Mouse (Mus musculus): ENCODE measurements around the gene Ust. TPM values are rescaled to one million over a fixed set of nuclear protein-coding genes. Genes with fewer than 3 reads are reported as not detected.

Gene Ust
- polyA plus RNA-seq, 1 experiment from 2014 or later = 2.8 TPM

DNA sequence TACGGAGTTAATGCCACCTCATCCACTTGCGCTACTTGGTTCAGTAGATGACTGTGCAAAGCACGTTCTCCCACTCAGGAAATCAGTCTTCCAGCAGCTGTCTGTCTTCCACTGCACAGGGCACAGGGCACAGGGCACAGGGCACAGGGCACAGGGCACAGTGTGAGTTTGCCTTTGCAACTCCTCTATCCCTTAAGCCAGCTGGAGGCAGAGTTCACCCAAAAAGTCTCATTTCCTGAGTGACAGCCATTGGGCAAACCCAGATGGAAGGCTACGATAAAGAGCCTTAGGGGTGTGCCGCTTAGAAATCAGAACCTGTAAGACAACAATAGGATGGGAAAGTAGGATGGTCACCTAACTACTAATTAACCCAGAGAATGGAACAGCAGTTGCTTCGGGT is 322.9 kb downstream of the Ust start:
- no peak overlapping the region for H3K4me3 ChIP-seq
- H3K36me3 ChIP-seq = no peaks in the 10 kb centered on the region
- H3K9me3 ChIP-seq (replicated peaks) = no peaks in the 10 kb centered on the region
- H3K4me1 ChIP-seq = peaks cover 9% of the 10 kb centered on the region; the same call in 1 of the 2 replicates
- no peak for DNase-seq (ENCODE audit: low spot score)
- WGBS = 78% methylated on average over 6 of the region's 6 CpGs
- no peaks in the 10 kb centered on the region for H3K27me3 ChIP-seq (ENCODE audit: low read depth, poor library complexity, severe bottlenecking)
- no peak overlapping the region for H3K27ac ChIP-seq (replicated peaks)

GRCm38 (mm10) chr10:8189331-8189981 is 329.2 kb downstream of the Ust start:
- WGBS = 88% methylated on average over 5 of the region's 5 CpGs
- H3K36me3 ChIP-seq = no peaks in the 10 kb centered on the region
- no peak overlapping the region for H3K4me3 ChIP-seq
- no peaks in the 10 kb centered on the region for H3K9me3 ChIP-seq (replicated peaks)
- H3K27ac ChIP-seq (replicated peaks) = no peak overlapping the region
- H3K27me3 ChIP-seq (ENCODE audit: low read depth, poor library complexity, severe bottlenecking) = no peaks in the 10 kb centered on the region
- no peaks in the 10 kb centered on the region for H3K4me1 ChIP-seq
- no peak for DNase-seq (ENCODE audit: low spot score)

GRCm38 (mm10) chr10:8185586-8185985 is 333.0 kb downstream of the Ust start:
- H3K4me1 ChIP-seq = no peaks in the 10 kb centered on the region
- no peak for DNase-seq (ENCODE audit: low spot score)
- no peaks in the 10 kb centered on the region for H3K9me3 ChIP-seq (replicated peaks)
- H3K27ac ChIP-seq (replicated peaks) = no peak overlapping the region
- 0 out of 2 replicates have a peak, but pooled peaks cover 6% of the 10 kb centered on the region for H3K27me3 ChIP-seq (ENCODE audit: low read depth, poor library complexity, severe bottlenecking)
- H3K36me3 ChIP-seq = no peaks in the 10 kb centered on the region
- H3K4me3 ChIP-seq = no peak overlapping the region
- WGBS = 83% methylated on average over 4 of the region's 4 CpGs

- Histone ChIP-seq H3K36me3 (no peaks in the 10 kb centered on the region), H3K4me1 (no peaks in the 10 kb centered on the region), H3K9me3 (replicated peaks) (no peaks in the 10 kb centered on the region), H3K27me3 (ENCODE audit: low read depth, poor library complexity, severe bottlenecking) (0 out of 2 replicates have a peak, but pooled peaks cover 6% of the 10 kb centered on the region), H3K4me3 (no peak overlapping the region), H3K27ac (replicated peaks) (no peak overlapping the region)
- 88% methylated on average over 9 of the region's 9 CpGs for WGBS
- DNase-seq (ENCODE audit: low spot score) = no peak
These were observed 333.9 kb downstream of the Ust start for GRCm38 (mm10) chr10:8184711-8185110.

GRCm38 (mm10) chr10:8183171-8183570 is 335.5 kb downstream of the Ust start:
- no peak for DNase-seq (ENCODE audit: low spot score)
- no peak overlapping the region for H3K27ac ChIP-seq (replicated peaks)
- H3K4me1 ChIP-seq = peaks cover 3% of the 10 kb centered on the region
- H3K36me3 ChIP-seq = no peaks in the 10 kb centered on the region
- H3K27me3 ChIP-seq (ENCODE audit: low read depth, poor library complexity, severe bottlenecking) = 0 out of 2 replicates have a peak, but pooled peaks cover 6% of the 10 kb centered on the region
- no peaks in the 10 kb centered on the region for H3K9me3 ChIP-seq (replicated peaks)
- no peak overlapping the region for H3K4me3 ChIP-seq
- 74% methylated on average over 7 of the region's 7 CpGs for WGBS

DNA sequence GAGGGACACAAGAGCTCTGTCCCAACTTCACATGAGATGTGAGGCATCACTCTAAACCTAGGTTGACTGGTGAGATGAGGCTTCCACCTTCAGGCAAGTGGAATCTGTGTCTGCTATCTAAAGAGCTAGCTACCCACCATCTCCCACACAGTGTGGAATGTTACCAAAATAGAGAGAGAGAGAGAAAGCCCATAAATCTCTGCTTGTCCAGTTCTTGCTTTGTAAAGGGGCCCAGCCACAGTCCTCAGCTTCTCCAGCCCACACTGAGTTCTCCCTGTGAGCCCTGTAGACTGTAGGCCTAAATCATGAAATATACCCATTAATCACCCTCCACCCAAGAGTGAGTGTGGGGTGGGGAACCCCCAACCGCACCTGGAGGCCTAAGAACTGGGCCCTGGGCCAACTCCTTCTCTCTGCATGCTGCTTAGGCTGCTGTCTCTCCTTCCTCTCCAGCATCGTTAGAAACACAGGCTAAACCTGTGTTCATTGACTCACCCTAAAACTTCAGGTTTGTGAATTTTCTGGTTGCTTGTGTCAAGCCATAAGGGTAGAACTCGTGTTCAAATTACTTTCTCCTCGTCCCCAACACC is 336.9 kb downstream of the Ust start:
- H3K9me3 ChIP-seq (replicated peaks) = no peaks in the 10 kb centered on the region
- H3K4me1 ChIP-seq = peaks cover 17% of the 10 kb centered on the region
- no peak overlapping the region for H3K27ac ChIP-seq (replicated peaks)
- no peak overlapping the region for H3K4me3 ChIP-seq
- 80% methylated on average over 4 of the region's 4 CpGs for WGBS
- no peaks in the 10 kb centered on the region for H3K36me3 ChIP-seq
- 0 out of 2 replicates have a peak, but pooled peaks cover 6% of the 10 kb centered on the region for H3K27me3 ChIP-seq (ENCODE audit: low read depth, poor library complexity, severe bottlenecking)
- DNase-seq (ENCODE audit: low spot score) = no peak

- no peak overlapping the region for H3K4me3 ChIP-seq
- H3K36me3 ChIP-seq = no peaks in the 10 kb centered on the region
- H3K9me3 ChIP-seq (replicated peaks) = no peaks in the 10 kb centered on the region
- H3K27ac ChIP-seq (replicated peaks) = no peak overlapping the region
- peaks cover 38% of the 10 kb centered on the region for H3K4me1 ChIP-seq
- WGBS = 78% methylated on average over 5 of the region's 5 CpGs
- DNase-seq (ENCODE audit: low spot score) = no peak
- H3K27me3 ChIP-seq (ENCODE audit: low read depth, poor library complexity, severe bottlenecking) = 0 out of 2 replicates have a peak, but pooled peaks cover 6% of the 10 kb centered on the region
These were observed 341.0 kb downstream of the Ust start for GRCm38 (mm10) chr10:8177618-8178017.

DNA sequence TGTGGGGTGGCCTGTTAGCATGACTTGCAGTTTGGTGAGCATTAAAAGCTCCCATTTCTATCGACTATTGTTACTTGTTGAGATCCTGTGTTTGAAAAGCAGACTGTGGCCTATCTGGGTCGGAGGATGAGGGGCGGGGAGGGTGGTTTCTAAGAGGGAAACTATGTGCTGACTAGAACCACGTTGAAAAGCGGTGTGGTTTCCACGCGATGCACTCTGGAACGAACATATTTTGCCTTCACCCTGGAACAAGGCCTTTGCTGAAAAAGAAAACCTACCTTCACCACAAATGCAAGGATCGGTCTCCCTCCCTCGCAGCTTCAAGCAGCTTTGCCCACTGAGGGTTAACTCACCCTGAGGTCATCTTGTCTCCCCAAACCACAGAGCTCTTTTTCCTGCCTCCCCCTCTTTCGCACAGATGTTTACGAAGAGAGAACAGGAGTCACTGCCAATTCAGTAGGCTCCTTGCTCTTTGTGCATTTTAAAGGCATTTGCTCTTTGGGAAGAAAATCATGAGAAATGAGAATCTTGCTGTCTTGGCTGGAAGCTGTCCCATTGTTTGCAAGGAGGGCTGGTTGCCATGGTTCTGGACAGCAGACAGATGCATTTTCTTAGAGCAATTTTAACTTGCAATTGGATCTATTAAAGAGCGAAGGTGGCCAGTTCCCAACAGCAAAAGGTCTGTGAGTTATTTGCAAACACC is 342.1 kb downstream of the Ust start:
- no peaks in the 10 kb centered on the region for H3K9me3 ChIP-seq (replicated peaks)
- 65% methylated on average over 13 of the region's 13 CpGs for WGBS
- H3K27me3 ChIP-seq (ENCODE audit: low read depth, poor library complexity, severe bottlenecking) = 0 out of 2 replicates have a peak, but pooled peaks cover 3% of the 10 kb centered on the region
- H3K27ac ChIP-seq (replicated peaks) = peak overlapping the region; percentile 72
- no peaks in the 10 kb centered on the region for H3K36me3 ChIP-seq
- no peak for DNase-seq (ENCODE audit: low spot score)
- H3K4me1 ChIP-seq = peaks cover 38% of the 10 kb centered on the region
- H3K4me3 ChIP-seq = no peak overlapping the region

- H3K27ac ChIP-seq (replicated peaks) = peak overlapping the region; percentile 72
- 82% methylated on average over 3 of the region's 3 CpGs for WGBS
These were observed 342.6 kb downstream of the Ust start for GRCm38 (mm10) chr10:8176008-8176350.

DNA sequence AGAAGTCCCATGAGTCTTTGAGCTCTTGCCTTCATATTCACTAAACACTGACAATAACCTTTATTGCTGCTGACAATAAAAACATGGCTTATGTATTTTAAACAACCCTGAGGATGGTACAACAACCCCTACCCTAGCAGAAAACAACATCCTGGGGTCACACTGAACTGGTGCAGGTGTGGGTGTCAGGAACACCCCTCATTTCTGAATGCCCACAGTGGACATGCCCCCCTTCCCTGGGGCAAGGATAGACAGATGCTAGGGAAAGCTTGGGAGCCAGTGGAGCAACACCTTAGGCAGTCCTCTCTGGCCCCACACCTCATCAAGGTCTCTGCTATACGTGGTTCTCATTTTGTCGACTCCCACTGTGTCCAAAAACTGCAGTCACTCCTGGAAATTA is 343.9 kb downstream of the Ust start:
- H3K4me3 ChIP-seq = no peak overlapping the region
- WGBS = 90% methylated on average over 2 of the region's 2 CpGs
- H3K4me1 ChIP-seq = peaks cover 38% of the 10 kb centered on the region
- no peaks in the 10 kb centered on the region for H3K36me3 ChIP-seq
- no peaks in the 10 kb centered on the region for H3K27me3 ChIP-seq (ENCODE audit: low read depth, poor library complexity, severe bottlenecking)
- H3K9me3 ChIP-seq (replicated peaks) = peaks cover 10% of the 10 kb centered on the region; the same call in 1 of the 2 replicates
- no peak for DNase-seq (ENCODE audit: low spot score)
- H3K27ac ChIP-seq (replicated peaks) = no peak overlapping the region

More at GRCm38 (mm10) chr10:8176008-8176350, 342.6 kb downstream of the Ust start:
- Histone ChIP-seq H3K4me1 (peaks cover 38% of the 10 kb centered on the region), H3K9me3 (replicated peaks) (peaks cover 2% of the 10 kb centered on the region; the same call in 1 of the 2 replicates), H3K27me3 (ENCODE audit: low read depth, poor library complexity, severe bottlenecking) (no peaks in the 10 kb centered on the region), H3K4me3 (no peak overlapping the region), H3K36me3 (no peaks in the 10 kb centered on the region)
- DNase-seq (ENCODE audit: low spot score) = no peak

GRCm38 (mm10) chr10:8174230-8174629 is 344.4 kb downstream of the Ust start:
- Histone ChIP-seq H3K27me3 (ENCODE audit: low read depth, poor library complexity, severe bottlenecking) (no peaks in the 10 kb centered on the region), H3K27ac (replicated peaks) (no peak overlapping the region), H3K4me3 (no peak overlapping the region), H3K9me3 (replicated peaks) (peaks cover 14% of the 10 kb centered on the region), H3K36me3 (no peaks in the 10 kb centered on the region), H3K4me1 (peaks cover 38% of the 10 kb centered on the region)
- no peak for DNase-seq (ENCODE audit: low spot score)
- 65% methylated on average over 7 of the region's 7 CpGs for WGBS

DNA sequence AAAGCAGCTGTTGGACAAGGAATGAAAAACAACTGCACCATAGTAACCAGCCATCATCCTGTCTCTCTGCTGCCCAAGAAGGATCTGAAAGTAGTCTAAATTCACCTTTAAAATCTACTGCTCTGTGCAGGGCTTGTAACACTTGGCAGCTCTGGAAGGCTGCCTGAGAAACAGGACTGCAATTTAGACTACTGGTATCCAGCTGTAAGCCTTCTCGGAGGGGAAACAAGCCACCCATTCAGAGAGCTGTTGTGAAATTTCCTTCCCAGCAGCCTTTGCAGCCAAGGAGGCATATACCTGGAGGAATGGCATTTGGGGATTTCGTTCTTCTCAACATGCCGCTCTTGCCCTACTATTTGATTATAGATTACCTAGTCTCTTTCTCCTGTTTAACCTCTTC is 345.6 kb downstream of the Ust start:
- Histone ChIP-seq H3K36me3 (no peaks in the 10 kb centered on the region), H3K9me3 (replicated peaks) (peaks cover 26% of the 10 kb centered on the region), H3K27ac (replicated peaks) (no peak overlapping the region), H3K4me1 (peaks cover 34% of the 10 kb centered on the region), H3K4me3 (no peak overlapping the region), H3K27me3 (ENCODE audit: low read depth, poor library complexity, severe bottlenecking) (no peaks in the 10 kb centered on the region)
- no peak for DNase-seq (ENCODE audit: low spot score)
- WGBS = 93% methylated on average over 3 of the region's 3 CpGs

GRCm38 (mm10) chr10:8171556-8171955 is 347.1 kb downstream of the Ust start:
- Histone ChIP-seq H3K27ac (replicated peaks) (no peak overlapping the region), H3K9me3 (replicated peaks) (peaks cover 31% of the 10 kb centered on the region), H3K36me3 (no peaks in the 10 kb centered on the region), H3K4me1 (peaks cover 20% of the 10 kb centered on the region), H3K4me3 (no peak overlapping the region), H3K27me3 (ENCODE audit: low read depth, poor library complexity, severe bottlenecking) (no peaks in the 10 kb centered on the region)
- no peak for DNase-seq (ENCODE audit: low spot score)
- WGBS = 89% methylated on average over 11 of the region's 11 CpGs
